Mouse (Mus musculus) retina, embryonic 14.5 days (tissue): ENCODE results near the gene Shb.

Source experiments
- DNase-seq: peaks from one replicate; pipeline ENCODE4 v3.0.0-alpha.2; 2015; ENCODE audit warnings: low spot score

Shb gene

DNA sequence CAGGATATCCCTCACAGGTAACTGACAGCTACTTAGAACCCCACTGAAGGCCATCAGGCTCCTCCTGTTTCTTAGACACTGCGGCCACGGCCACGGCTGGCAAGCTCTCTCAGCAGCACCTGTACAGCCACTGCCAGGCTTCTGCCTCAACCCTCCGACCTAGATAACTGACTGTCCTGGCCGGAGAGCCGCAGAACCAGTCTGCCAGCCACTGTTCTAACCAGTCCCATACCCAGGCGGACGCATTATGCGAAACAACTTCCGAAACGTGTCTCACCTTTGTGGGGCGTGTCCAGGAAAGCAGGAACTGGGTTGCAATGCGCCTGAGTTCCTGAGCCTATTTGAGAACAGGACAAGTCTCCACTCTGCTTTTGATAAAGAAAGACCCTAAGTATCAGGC lies 50.0 kb downstream of the Shb start:
- DNase-seq: no peak

DNA sequence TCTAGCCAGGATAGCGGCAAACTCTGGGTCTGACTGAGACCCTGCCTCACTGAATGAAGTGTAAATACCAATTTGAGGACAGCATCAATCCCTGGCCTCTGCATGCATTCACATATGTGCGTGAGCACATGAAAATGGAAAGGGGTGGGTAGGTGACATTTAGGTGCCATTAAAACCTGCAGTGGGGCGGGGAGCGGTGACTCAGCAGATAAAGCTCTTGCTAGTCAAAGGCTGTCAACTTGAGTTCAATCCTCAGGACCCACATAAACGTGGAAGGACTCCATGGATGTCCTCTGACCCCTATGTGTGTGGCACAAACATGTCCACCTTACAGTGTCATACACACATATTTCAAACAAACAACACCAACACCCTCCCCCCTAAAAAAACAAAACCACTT lies 50.8 kb downstream of the Shb start:
- DNase-seq: no peak

DNA sequence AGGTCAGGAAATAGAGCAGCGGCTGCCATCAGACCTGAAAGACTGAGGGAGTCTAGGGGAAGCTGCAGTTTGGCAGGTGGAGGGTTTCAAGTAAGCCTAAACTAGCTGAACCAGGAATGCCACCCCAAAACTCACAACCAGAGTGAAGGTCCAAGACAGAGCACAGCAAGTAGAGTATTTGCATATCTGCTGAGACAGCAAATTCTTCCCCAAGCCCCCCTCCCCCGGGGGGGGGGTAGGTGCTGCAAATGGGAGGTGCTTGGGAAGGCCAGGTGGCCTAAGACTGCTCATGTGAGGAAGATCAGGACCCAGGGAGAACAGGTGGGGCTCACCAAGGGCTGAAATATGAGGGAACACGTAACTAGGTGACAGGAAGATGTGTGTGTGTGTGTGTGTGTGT lies 51.7 kb downstream of the Shb start:
- DNase-seq: no peak

DNA sequence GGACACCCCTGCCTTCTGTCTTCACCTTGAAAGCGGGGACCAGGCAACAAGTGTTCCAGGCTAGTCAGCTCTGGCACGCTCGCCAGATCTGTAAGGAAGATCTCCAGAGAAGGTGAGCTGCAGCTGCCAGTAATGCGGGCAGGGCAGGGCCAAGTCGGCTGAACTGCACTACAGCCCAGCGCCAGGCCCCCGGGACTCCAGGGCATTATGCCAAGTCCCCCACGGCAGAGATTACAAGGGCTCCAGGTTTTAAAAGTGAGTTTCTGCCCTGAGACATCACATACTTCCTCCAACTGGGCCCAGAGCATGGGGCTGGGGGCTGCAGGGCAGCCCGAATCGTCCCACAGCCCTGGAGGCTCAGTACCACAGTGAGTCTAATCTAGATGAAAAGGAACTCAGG lies 52.8 kb downstream of the Shb start:
- no peak for DNase-seq

DNA sequence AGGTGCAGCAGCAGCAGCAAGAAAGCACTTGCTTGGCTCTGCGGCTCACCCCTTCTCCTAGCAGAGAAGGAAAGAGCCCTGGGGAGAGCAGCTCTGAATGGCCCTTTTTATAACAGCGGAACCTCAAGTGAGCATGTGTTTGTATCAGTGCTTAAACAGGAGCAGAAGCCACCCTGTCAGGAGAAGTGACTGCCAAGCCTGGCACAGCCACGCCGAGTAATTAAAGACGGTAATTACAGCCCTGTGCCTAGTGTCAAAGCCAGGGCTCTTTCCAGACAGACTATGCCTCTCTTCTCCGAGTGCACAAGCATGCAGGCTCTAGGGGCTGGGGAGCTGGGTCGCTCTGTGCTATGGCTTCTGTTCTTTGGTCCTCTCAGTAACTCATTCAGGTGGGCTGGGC lies 54.1 kb downstream of the Shb start:
- no peak for DNase-seq

DNA sequence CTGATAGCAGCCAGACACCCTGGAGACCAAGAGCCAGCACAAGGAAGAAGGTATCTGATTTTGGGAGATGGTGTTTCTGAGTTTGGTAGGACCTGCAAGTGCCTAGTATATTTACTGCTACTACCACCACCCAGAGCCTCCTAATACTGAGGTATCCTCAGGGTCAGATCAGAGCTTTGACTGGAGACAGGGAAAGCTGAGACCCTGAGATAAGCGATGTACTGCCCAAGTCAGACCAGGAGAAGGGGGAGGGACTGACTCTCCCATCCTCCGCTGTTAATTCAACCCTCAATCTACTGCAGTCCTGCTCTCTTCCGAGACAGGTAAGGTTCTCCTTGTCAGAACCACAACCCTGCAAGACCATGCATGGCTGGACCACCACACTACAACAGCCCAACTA lies 55.2 kb downstream of the Shb start:
- no peak for DNase-seq

DNA sequence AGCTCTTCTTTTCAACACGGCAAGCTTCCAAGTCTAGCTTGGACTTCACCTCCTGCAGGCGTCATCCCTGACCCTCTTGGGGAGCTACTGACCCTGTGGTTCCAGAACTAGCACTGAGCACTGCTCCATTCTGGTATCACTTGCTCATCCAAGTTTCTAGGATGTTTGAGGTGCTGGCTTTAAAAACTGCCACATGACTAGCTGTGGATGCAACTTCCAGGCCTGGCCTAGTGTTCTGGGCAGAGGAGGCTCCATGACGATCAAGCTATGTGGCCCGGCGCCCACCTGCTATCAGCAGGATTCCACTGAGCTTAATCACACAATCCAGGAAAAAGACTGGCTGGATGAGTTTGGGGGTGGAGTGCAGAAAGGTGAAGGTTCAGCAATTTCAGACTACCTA lies 57.4 kb downstream of the Shb start:
- DNase-seq: no peak

DNA sequence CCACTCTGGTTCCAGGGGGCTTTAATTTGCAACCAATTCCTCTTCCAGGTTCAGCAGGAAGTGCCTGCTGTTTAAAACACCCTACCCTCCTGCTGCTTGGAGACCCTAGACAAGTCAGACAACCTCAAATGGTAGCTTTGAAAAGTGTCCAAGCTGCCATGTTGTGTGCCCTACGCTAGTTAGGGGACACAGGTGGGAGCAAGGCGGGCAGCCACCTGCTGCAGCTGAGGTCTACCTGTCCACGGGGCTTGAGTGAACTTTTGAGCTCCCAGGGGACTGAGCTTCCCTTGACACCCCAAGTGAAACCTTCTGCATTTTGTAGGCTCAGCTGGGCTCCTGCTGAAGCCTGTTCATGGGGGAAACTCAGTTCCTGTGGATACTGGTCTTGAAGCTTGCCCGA lies 58.1 kb downstream of the Shb start:
- no peak for DNase-seq

DNA sequence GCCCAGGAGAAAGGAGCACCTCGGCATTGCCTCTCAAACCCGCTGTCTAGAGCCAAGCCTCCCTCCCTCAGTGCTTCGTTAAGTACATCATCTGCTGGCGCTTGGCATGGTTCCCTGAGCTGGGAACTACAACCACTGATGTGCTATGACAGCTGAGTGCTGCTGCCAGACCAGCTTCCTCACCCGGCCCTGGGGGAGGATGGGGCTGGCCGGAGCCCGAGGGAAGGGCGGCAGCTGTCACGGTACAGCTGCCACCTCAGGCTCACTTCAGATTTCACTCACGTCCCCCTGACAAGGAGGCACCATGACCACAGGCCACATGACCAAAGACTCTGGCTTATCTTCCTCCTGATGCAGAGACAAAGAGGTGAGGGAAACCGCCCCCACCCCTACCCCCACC lies 59.1 kb downstream of the Shb start:
- peak; percentile 76 for DNase-seq

DNA sequence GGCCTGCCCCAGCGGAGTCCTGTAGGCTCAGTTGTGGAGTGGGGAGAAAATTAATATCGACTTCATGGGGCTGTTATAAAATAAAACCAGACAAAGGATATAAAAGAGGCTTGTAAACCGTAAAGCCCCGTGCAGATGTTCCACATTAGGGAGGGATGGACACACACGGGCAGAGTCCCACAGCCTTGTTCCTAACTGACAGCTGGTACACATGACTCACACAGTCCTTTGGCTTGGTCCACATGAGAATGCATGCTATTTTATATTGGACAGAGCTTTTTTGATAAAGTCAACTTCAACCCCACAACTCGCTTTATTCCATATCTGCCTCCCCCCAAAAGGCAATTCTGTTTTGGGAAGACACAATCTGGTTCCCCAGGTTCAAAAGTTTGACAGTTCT lies 59.6 kb downstream of the Shb start:
- DNase-seq: no peak

DNA sequence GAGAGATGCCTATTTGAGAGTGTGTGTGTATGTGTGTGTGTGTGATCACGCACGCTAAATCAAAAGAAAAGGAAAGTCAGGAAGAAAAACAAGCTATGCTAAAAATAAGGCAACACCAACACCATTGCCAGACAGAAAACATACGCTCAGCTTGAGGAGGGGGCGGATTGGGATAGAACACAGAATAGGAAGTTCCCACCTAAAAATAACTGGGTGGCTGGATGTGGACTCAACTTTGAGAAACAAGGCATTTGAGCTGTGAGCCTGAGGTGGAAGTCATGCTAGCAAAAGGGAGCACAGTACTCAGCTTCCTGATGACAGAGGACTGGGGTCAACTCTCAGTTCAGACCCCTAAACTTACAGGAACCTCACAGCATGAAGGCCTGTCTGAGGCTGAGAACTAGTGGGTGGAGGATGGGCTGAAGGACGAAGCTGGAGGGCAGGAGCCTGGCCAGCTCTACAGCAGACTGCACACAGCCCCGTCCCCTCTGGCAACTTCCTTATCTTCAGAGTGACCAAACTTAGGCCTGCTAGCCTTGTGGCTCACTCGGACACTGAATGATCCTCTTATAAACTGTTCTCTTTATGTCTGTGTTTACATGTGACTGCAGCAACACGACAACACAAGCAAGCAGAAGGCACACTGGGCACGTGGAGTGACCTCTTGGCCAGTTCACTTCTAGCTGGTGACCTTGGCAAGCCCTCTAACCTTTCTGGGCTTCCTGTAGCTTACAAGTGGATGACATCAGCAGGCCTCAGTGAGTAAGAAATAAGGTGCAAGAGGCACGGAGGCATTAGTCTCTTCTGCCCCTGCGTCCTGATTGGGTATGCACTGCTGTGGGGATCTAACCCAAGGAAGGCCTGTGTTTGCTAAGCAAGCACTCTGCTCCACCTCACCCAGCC lies 60.4 kb downstream of the Shb start:
- no peak for DNase-seq

DNA sequence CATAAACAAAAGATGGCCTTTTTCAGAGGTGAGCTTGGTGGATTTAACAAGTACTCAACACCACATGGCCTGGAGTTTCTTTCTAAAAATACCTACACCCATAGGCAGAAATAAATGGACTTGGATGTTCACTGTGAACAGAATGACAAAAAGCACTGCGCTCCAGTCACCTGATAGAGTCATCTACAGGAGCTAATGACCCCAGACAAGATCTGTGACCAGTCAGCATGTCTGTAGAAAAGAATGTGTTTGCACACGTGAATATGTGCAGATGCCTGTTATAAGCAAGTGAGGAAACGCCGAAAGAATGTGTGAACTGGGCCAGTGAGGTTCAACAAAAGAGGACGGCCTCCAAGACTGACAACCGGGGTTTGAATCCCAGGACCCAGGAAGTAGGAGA lies 63.2 kb downstream of the Shb start:
- DNase-seq: no peak

DNA sequence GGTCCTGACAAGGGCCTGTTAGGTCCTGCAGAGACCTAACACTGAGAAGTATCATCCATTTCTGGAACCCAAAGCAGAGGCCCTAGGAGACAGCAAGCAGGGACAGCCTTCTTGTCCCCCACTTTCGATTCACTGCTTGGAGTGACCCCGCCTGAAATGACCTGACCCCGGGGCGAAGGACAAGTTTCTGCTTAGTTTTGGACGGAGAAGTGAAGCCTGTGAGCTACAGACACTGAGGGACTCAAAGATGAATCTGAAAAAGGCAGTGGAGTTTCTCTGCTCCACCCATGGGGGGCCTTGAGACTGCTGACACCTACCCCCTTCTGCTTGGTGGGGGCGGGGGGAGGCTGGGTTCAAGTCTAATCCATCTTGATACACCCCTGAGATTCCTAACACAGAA lies 63.8 kb downstream of the Shb start:
- DNase-seq: no peak

DNA sequence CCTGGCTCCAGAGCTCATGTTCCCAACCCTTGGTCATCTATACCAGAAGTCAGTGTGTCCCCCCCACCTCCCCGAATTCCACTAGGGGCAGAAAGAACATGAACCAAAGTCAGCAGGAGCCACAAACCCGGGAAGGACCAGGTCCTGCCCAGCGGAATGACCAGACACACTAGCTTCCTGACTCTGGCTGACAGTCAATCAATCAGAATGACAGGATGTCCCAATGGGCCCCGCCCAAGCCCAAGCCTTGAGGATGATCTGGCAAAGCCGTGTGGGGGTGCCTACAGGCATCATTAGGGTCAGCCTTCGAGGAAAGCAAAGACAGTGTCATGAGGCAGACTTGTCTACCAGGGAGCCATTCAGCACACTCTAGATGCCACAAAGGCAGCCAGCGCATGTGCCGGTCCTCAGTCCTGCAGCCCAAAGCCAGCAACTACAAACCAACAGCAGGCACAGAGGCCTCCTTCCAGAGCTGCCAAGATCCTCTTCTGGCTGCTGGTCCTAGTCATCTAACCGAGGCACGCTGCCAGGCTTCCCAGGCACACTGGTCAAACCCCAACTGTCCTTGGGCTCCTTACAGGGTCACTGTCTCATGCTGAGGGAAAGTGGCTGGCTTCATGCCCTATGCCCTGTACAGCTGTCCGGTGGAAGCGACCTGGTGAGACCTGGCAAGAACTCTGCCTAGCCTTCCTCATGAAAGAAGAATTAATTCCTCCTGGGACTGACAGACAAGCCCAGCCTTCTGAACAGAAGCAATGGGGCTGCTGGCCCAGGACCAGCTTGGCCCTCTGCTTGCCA lies 65.0 kb downstream of the Shb start:
- no peak for DNase-seq

DNA sequence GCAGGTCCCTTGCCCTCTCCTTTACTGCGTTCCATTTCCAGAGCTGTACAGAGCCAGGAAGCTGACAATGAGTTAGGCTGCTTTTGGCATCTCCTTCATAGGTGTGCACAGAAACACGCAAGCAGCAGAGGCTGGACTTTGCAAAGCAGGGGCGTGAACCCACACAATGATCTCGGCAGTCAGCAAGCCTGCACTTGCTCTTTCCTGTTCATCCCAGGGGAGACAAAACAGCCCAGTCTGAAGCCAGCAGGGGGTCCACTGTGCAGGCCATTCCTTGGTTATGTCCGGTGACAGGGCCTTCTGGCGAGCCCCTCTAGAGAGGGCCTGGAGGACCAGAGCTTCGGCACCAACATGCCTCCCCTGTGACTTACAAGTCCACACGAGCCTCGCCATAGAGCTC lies 67.3 kb downstream of the Shb start:
- no peak for DNase-seq

DNA sequence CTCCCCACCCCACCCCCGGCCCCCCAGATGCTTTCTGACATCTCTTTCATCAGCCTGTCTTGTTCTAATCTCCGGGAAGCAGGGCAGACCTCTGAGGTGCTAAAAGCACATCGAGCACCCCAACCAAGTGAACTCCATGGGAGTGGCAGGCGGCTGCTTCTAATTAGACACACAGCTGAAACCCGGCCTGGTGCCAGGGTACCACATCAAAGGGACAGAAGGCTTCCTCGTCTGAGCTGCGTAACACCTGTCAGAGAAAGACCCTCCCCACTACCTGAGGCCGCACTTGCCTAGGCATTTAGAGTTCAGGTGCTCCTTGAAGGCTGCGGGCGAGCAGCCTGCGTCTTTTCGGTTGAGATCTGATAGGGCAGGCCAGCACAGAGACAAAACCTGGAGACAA lies 67.7 kb downstream of the Shb start:
- no peak for DNase-seq

DNA sequence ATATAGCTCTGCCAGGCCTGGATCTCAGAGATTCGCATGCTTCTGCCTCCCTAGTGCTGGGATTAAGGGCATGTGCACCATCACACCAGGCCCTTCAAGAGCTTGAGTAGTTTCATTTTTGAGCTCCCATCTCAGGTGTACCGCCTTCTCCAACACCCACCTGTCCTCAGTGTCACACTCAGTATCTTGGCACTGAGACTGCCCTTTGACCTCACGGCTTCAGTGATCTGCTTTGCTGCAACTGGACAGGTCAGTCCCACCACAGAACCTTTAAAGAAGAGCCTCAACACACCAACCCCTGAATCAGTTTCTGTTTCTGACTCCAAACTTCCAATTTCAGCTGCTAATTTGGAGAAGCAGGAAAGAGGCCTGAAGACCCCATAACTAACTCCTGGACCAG lies 68.1 kb downstream of the Shb start:
- DNase-seq: no peak

DNA sequence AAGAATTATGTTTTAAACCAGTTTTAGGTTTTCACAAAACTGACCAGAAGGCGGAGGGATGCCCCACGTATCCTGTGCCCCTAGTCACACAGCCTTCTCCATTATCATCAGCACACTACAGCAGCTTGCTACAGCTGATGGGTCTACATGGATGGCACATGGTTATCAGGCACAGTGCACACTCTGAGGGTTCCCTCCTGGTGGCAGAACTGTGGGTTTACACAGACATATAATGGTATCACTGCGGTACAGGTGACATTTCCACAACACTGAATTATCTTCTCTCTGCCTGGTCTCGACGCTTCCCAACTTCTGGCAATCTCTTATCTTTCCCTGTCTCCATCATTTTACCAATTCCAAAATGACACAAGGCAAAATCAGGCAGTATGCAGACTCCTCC lies 69.6 kb downstream of the Shb start:
- DNase-seq: no peak

DNA sequence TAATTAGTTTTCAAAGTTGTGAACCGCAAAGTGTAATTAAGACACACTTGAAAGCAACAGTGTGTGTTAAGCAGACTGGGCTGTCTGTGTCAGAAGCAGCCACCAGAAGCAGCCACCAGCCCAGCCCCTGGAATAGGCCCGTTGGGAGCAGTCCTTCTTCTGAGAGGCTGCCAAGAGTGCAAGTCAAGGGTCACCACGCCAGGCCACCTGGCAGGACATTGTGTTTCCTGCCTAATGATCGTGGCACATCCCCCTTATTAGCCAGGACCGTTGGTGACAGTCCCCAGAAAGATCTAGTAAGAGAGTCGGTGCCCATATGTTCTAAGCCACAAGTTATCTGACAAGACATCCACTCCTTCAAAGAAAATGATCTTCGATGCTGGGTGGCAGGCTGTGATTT lies 70.6 kb downstream of the Shb start:
- peak; percentile 71 for DNase-seq

DNA sequence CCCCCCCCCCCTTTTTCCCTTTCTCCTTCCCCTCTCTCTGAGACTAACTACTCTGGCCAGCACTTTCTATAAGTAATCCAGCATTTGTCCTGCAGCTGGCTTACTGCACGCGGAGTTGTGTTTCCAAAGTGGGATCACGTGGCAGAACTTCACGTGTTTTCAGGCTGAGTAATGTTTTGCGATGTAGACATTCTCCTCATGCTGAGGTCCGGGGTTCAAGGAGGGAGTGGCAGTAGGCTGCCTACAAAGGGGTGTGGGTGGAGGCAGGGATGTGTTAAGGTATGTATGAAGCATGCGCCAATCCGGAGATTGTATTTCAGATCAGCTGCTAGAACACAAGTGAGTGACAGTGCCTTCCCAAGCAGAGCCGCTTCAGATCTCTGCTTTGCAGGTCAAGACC lies 72.9 kb downstream of the Shb start:
- DNase-seq: no peak

DNA sequence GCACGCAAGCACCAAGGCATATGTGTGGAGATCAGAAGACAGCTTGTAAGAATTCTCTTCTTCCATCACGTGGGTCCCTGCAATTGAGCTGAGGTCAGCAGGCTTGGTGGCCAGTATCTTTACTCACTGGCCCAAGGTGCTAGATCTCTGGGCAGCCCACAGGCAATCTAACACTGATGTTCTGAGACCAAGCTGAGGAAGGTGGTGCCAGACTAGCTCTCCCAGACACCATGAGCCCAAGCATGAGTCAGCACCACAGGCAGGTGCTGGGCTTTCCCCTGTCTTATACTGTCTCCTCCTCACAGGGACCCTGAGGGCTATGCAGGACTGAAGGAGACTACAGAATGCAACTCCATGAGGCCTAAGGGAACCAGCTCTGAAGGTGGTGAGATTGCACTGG lies 74.7 kb downstream of the Shb start:
- no peak for DNase-seq

DNA sequence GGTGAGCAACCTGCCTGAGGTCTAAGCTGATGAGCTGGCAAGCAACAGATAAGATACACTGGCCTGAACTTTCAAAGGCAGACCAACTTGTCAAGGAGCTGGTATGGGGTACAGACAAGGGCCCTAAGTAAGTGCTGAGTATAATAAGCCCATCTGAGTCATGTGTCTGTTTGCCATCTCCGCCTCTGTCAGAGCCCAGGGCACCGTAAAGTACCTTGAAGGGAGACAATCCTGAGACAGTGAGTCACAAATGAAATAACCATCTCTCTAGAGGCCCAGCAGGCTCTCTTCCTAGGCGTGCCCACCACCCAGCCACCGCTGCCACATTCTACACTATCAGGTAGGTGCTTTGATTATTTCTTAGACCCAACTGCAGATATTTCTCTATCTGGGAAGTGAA lies 77.3 kb downstream of the Shb start:
- DNase-seq: no peak

DNA sequence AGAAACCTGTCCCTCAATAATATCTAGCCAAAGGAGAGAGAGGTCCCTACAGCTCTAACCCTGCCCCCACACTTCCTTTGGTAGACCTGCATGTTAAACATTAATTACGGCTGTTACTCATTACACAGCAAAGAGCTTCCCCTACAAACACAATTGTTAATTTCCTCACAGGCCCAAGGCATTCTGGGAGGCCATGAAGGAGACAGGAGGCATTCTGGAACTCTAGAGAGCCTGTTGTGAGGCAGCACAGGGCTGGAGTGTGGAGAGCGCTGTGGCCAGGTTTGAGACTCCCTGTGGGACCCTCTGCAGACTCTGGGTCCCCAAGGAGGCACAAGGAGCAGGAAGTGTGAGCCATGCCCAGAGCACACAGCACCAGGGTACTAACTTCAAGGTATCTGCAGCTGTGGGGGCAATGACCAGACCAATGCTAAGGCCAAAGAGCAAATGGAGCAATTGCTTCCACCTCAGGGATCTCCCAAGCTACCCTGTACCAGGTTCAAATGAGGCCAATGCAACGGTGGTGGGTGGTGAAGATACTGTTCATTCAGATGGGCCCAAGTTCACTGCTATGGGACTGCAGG lies 78.9 kb downstream of the Shb start:
- no peak for DNase-seq
